Mouse (Mus musculus) myocyte (in vitro differentiated cells): Measurements from ENCODE around the gene Eme2. TPM values are rescaled to one million over a fixed set of nuclear protein-coding genes. Genes with fewer than 3 reads are reported as not detected.

Experiments used
- H3K27me3 ChIP-seq: one replicate; pipeline ENCODE4 v1.6.1; 2011; ENCODE audit not compliant: control insufficient read depth, insufficient read depth, insufficient read length
- H3K36me3 ChIP-seq: one replicate; pipeline ENCODE4 v1.6.1; 2011; ENCODE audit not compliant: control insufficient read depth, insufficient read depth
- H3K4me2 ChIP-seq: one replicate; pipeline ENCODE4 v1.6.1; 2011; ENCODE audit warnings: low read depth, control low read depth
- H3K4me3 ChIP-seq: one replicate; pipeline ENCODE4 v1.5.1; 2011; ENCODE audit warnings: mild to moderate bottlenecking, control low read depth, moderate library complexity
- H3K79me2 ChIP-seq: one replicate; pipeline ENCODE4 v1.6.1; 2011; ENCODE audit not compliant: control insufficient read depth, insufficient read depth
- H3ac ChIP-seq: one replicate; pipeline ENCODE4 v1.6.1; 2011; ENCODE audit not compliant: control insufficient read depth, insufficient read length
- CEBPB ChIP-seq: IDR thresholded peaks from 2 replicates; pipeline ENCODE4 v1.6.1; 2011; ENCODE audit warnings: mild to moderate bottlenecking, moderate library complexity; ENCODE audit not compliant: poor library complexity, insufficient read depth, severe bottlenecking
- E2F4 ChIP-seq: IDR thresholded peaks from one replicate; pipeline ENCODE4 v1.6.1; 2011; ENCODE audit warnings: mild to moderate bottlenecking, control low read depth, moderate library complexity; ENCODE audit not compliant: insufficient read depth
- MAX ChIP-seq: IDR thresholded peaks from one replicate; pipeline ENCODE4 v1.6.1; 2011; ENCODE audit warnings: low read depth, mild to moderate bottlenecking, control low read depth
- MYOD1 ChIP-seq, 3 experiments: IDR thresholded peaks; one replicate each; pipeline ENCODE4 v1.6.1; 2011; ENCODE audit warnings: control low read depth in 2 of 3, low read depth in 2 of 3, mild to moderate bottlenecking in 2 of 3, moderate library complexity in 1 of 3; ENCODE audit not compliant: insufficient read length in 2 of 3, control insufficient read depth in 1 of 3
- MYOG ChIP-seq, 3 experiments: IDR thresholded peaks; one replicate each; pipeline ENCODE4 v1.6.1; 2011; ENCODE audit warnings: control low read depth in 2 of 3, low read depth in 2 of 3, mild to moderate bottlenecking in 2 of 3; ENCODE audit not compliant: insufficient read length in 2 of 3, control insufficient read depth in 1 of 3, insufficient read depth in 1 of 3
- POLR2A ChIP-seq: IDR thresholded peaks from one replicate; pipeline ENCODE4 v1.6.1; 2011; ENCODE audit warnings: low read depth, mild to moderate bottlenecking, control low read depth, moderate library complexity; ENCODE audit not compliant: insufficient read length
- POLR2AphosphoS2 ChIP-seq: IDR thresholded peaks from one replicate; pipeline ENCODE4 v1.6.1; 2011; ENCODE audit warnings: low read depth, control low read depth; ENCODE audit not compliant: insufficient read length
- REST ChIP-seq: IDR thresholded peaks from one replicate; pipeline ENCODE4 v1.6.1; 2011; ENCODE audit warnings: mild to moderate bottlenecking, control low read depth, moderate library complexity; ENCODE audit not compliant: insufficient read depth, insufficient read length
- SRF ChIP-seq: IDR thresholded peaks from one replicate; pipeline ENCODE4 v1.6.1; 2011; ENCODE audit warnings: low read depth; ENCODE audit not compliant: control insufficient read depth, insufficient read length
- TCF12 ChIP-seq: IDR thresholded peaks from one replicate; pipeline ENCODE4 v1.6.1; 2011; ENCODE audit warnings: mild to moderate bottlenecking, control low read depth; ENCODE audit not compliant: poor library complexity, insufficient read depth, severe bottlenecking
- TCF3 ChIP-seq: IDR thresholded peaks from one replicate; pipeline ENCODE4 v1.6.1; 2011; ENCODE audit warnings: low read depth, control low read depth; ENCODE audit not compliant: insufficient read length
- USF1 ChIP-seq: IDR thresholded peaks from one replicate; pipeline ENCODE4 v1.6.1; 2011; ENCODE audit warnings: low read depth, mild to moderate bottlenecking, control low read depth, moderate library complexity
- polyA plus RNA-seq: library from polyadenylated mRNA; unstranded; fragments of >200 nt; fragmentation: generic; extraction: Trizol; gene quantifications from one replicate; pipeline ENCODE4 v1.2.1, GENCODE M21; 2012; ENCODE audit warnings: missing spikeins

The Eme2 gene
- polyA plus RNA-seq, 1 experiment = 12.5 TPM

- TF ChIP-seq POLR2A (no peak), TCF12 (no peak), MAX (no peak), MYOD1 (IDR thresholded peaks at IDR 0.05; ENCODE audit: control insufficient read depth in 1 of 3, insufficient read length in 2 of 3, low read depth in 2 of 3) (no peak), SRF (no peak)
- Histone ChIP-seq H3K79me2 (peaks cover 85% of the 10 kb centered on the region), H3K4me3 (no peak overlapping the region), H3K36me3 (peaks cover 26% of the 10 kb centered on the region), H3K27me3 (no peaks in the 10 kb centered on the region), H3ac (no peak overlapping the region), H3K4me2 (peak overlapping the region; percentile 70)
These were observed 34.6 kb upstream of the Eme2 start for GRCm38 (mm10) chr17:24929506-24929905.

- TF ChIP-seq USF1 = no peak
- H3K27me3 ChIP-seq = no peaks in the 10 kb centered on the region
- H3ac ChIP-seq = no peak overlapping the region
- peaks cover 79% of the 10 kb centered on the region for H3K36me3 ChIP-seq
- no peak overlapping the region for H3K4me2 ChIP-seq
- H3K4me3 ChIP-seq = no peak overlapping the region
- H3K79me2 ChIP-seq = peaks cover 39% of the 10 kb centered on the region
These were observed 28.4 kb upstream of the Eme2 start for GRCm38 (mm10) chr17:24923246-24923645.

GRCm38 (mm10) chr17:24913984-24914383 is 19.1 kb upstream of the Eme2 start:
- Histone ChIP-seq H3ac (no peak overlapping the region), H3K4me3 (no peak overlapping the region), H3K4me2 (no peak overlapping the region), H3K79me2 (no peaks in the 10 kb centered on the region), H3K27me3 (no peaks in the 10 kb centered on the region), H3K36me3 (peaks cover 73% of the 10 kb centered on the region)
- no peak for TF ChIP-seq POLR2AphosphoS2
- no peak for TF ChIP-seq CEBPB

- H3K27me3 ChIP-seq = no peaks in the 10 kb centered on the region
- H3K4me2 ChIP-seq = no peak overlapping the region
- TF ChIP-seq MYOD1 (IDR thresholded peaks at IDR 0.05; ENCODE audit: control insufficient read depth in 1 of 3, insufficient read length in 2 of 3, low read depth in 2 of 3) (no peak), TCF12 (no peak), E2F4 (no peak), CEBPB (no peak)
- peaks cover 43% of the 10 kb centered on the region for H3K36me3 ChIP-seq
- no peaks in the 10 kb centered on the region for H3K79me2 ChIP-seq
- H3ac ChIP-seq = no peak overlapping the region
- no peak overlapping the region for H3K4me3 ChIP-seq
These were observed 12.7 kb upstream of the Eme2 start for GRCm38 (mm10) chr17:24907591-24907990.

- Histone ChIP-seq H3K4me3 (no peak overlapping the region), H3ac (no peak overlapping the region), H3K27me3 (no peaks in the 10 kb centered on the region), H3K36me3 (peaks cover 39% of the 10 kb centered on the region), H3K4me2 (no peak overlapping the region), H3K79me2 (no peaks in the 10 kb centered on the region)
- TF ChIP-seq POLR2AphosphoS2 (peak; percentile 50), SRF (no peak), MYOG (IDR thresholded peaks at IDR 0.05; ENCODE audit: control insufficient read depth in 1 of 3, insufficient read depth in 1 of 3, insufficient read length in 2 of 3, low read depth in 2 of 3) (no peak), MAX (no peak), REST (no peak), USF1 (no peak), E2F4 (no peak), TCF3 (no peak)
These were observed 8.9 kb upstream of the Eme2 start for GRCm38 (mm10) chr17:24903767-24904166.

GRCm38 (mm10) chr17:24902671-24903474 is 8.0 kb upstream of the Eme2 start:
- no peak overlapping the region for H3ac ChIP-seq
- no peak overlapping the region for H3K4me3 ChIP-seq
- H3K79me2 ChIP-seq = no peaks in the 10 kb centered on the region
- peaks cover 35% of the 10 kb centered on the region for H3K36me3 ChIP-seq
- no peak for TF ChIP-seq SRF
- no peak for TF ChIP-seq MAX
- no peak for TF ChIP-seq MYOD1 (IDR thresholded peaks at IDR 0.05; ENCODE audit: control insufficient read depth in 1 of 3, insufficient read length in 2 of 3, low read depth in 2 of 3)
- TF ChIP-seq REST = no peak
- no peak for TF ChIP-seq MYOG (IDR thresholded peaks at IDR 0.05; ENCODE audit: control insufficient read depth in 1 of 3, insufficient read depth in 1 of 3, insufficient read length in 2 of 3, low read depth in 2 of 3)
- no peak for TF ChIP-seq TCF12
- no peak for TF ChIP-seq POLR2AphosphoS2
- TF ChIP-seq POLR2A = no peak
- no peak for TF ChIP-seq TCF3
- no peak for TF ChIP-seq E2F4
- no peak for TF ChIP-seq USF1
- TF ChIP-seq CEBPB = no peak
- no peak overlapping the region for H3K4me2 ChIP-seq
- H3K27me3 ChIP-seq = no peaks in the 10 kb centered on the region
